Mouse (Mus musculus) embryonic facial prominence, embryonic 11.5 days (tissue): Measurements from ENCODE around the gene Oxgr1. TPM values are rescaled to one million over a fixed set of nuclear protein-coding genes. Genes with fewer than 3 reads are reported as not detected.

Experiments used
- ATAC-seq: fragments of 200-750 bp; cut with Nextera tagmentation; replicated peaks from 2 replicates; pipeline ENCODE4 v1.8.0; 2017; ENCODE audit warnings: low read depth; ENCODE audit not compliant: insufficient number of reproducible peaks, low FRiP score, low TSS enrichment
- DNase-seq: peaks from one replicate; pipeline ENCODE4 v3.0.0-alpha.2; 2015; ENCODE audit warnings: low spot score
- H3K27ac ChIP-seq: fragments of 300-500 bp; sonication (generic); replicated peaks from 2 replicates; pipeline ENCODE4 v1.5.1; 2014; ENCODE audit warnings: mild to moderate bottlenecking, low read depth, low read length, control low read depth
- H3K27me3 ChIP-seq: fragments of 300-500 bp; sonication (generic); 2 replicates; pipeline ENCODE4 v1.6.1; 2014; ENCODE audit warnings: mild to moderate bottlenecking, low read length, moderate library complexity, mixed read lengths; ENCODE audit not compliant: control insufficient read depth, insufficient read depth
- H3K36me3 ChIP-seq: fragments of 300-500 bp; sonication (generic); replicated peaks from 2 replicates; pipeline ENCODE4 v1.6.1; 2014; ENCODE audit warnings: low read depth, mild to moderate bottlenecking, low read length, moderate library complexity, mixed read lengths; ENCODE audit not compliant: control insufficient read depth, insufficient read depth
- H3K4me1 ChIP-seq: fragments of 300-500 bp; sonication (generic); 2 replicates; pipeline ENCODE4 v1.6.1; 2014; ENCODE audit warnings: low read length, mixed read lengths; ENCODE audit not compliant: control insufficient read depth, insufficient read depth
- H3K4me2 ChIP-seq: fragments of 300-500 bp; sonication (generic); 2 replicates; pipeline ENCODE4 v1.6.1; 2014; ENCODE audit warnings: low read depth, mild to moderate bottlenecking, control low read depth, low read length, moderate library complexity
- H3K4me3 ChIP-seq: fragments of 300-500 bp; sonication (generic); 2 replicates; pipeline ENCODE4 v1.5.1; 2014; ENCODE audit warnings: low read depth, low read length, control low read depth
- H3K9ac ChIP-seq: fragments of 300-500 bp; sonication (generic); replicated peaks from 2 replicates; pipeline ENCODE4 v1.6.1; 2014; ENCODE audit warnings: mild to moderate bottlenecking, control low read depth, low read length
- H3K9me3 ChIP-seq: fragments of 300-500 bp; sonication (generic); replicated peaks from 2 replicates; pipeline ENCODE4 v1.6.1; 2016; ENCODE audit warnings: mild to moderate bottlenecking, low read length, inconsistent platforms, mixed read lengths; ENCODE audit not compliant: control insufficient read depth
- WGBS: fragments of 180-500 bp; shearing (Covaris S2); extraction: QIAGEN DNeasy Blood & Tissue Kit; methylation state at CpG from one replicate; pipeline ENCODE4 v1.1.7; 2014; 5-methylcytosine and 5-hydroxymethylcytosine counted together
- polyA plus RNA-seq: library from polyadenylated mRNA; unstranded; fragments of >200 nt; fragmentation: Nextera tagmentation; extraction: Ambion mirVana; gene quantifications from 2 replicates; pipeline ENCODE4 v1.2.1, GENCODE M21; 2014

Oxgr1 gene
- polyA plus RNA-seq, 1 experiment from 2014 or later, result not detected

DNA sequence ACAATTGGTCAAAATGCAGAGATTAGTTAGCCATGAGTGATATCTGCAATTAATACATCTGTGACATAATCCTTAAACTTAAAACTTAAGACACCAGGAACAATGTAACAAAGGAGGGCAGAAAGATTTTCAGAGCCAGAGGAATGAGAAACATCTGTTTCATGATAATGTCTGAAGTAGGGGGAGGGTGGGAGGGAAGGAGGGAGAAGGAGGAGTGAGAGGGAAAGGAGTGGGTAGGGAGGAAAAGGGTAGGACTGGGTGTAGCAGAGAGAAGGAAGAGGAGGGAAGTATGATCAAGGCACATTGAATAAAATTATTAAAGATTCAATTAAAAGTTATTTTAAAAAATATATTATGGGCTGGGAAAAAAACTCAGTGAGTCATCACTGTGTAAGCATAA, 32.0 kb upstream of the Oxgr1 start:
- Histone ChIP-seq H3K27me3 (no peaks in the 10 kb centered on the region), H3K4me1 (no peaks in the 10 kb centered on the region), H3K27ac (no peak overlapping the region), H3K4me3 (no peak overlapping the region), H3K4me2 (no peak overlapping the region), H3K9me3 (no peaks in the 10 kb centered on the region), H3K9ac (no peak overlapping the region), H3K36me3 (no peaks in the 10 kb centered on the region)
- DNase-seq (peak; percentile 59), ATAC-seq (0 out of 2 replicates have a peak, but pooled peaks have one; percentile 61)

DNA sequence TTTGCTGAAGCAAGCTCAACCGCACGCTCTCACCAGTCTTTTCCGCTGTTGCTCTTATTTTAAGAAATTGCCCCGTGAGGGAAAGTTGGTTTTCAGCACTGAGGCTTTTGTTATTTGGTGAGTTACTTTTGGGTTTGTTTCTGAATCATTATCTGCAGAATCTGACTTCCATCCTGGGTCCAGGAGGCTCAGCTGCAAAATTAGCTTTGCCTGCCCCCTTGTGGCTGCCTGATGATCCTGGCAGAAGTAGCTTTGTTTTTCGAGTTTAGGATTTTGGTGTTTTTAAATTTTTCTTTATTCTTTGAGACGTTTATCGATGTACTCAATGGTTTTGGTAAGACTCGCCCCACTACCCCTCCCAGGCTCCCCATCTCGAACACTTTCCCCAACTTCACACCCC, 18.9 kb upstream of the Oxgr1 start:
- no peak overlapping the region for H3K9ac ChIP-seq
- H3K27ac ChIP-seq, result no peak overlapping the region
- H3K4me3 ChIP-seq, result no peak overlapping the region
- 63% methylated on average over 9 of the region's 9 CpGs for WGBS
- ATAC-seq, result no peak
- peak; percentile 72 for DNase-seq
- no peaks in the 10 kb centered on the region for H3K9me3 ChIP-seq
- no peak overlapping the region for H3K4me2 ChIP-seq
- no peaks in the 10 kb centered on the region for H3K36me3 ChIP-seq
- no peaks in the 10 kb centered on the region for H3K4me1 ChIP-seq
- no peaks in the 10 kb centered on the region for H3K27me3 ChIP-seq

DNA sequence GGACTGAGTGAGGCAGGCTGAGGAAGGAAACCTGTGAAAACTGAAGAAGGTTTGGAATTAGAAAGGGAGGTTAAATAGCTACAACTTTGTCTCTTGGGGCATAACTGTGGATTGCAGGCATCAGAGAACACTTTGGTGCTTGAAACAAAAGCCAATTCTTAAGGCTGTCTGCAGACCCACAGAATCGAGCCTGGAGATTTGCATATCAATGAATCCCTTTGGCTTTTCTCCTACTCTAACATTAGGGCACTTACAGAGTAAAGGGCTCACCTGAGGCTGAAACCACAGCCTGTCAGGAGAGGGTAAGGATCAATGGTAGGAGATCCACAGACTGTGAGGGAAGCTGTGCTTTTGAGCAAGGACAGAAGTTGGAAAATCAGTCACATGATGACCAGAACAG, 8.8 kb downstream of the Oxgr1 start:
- Histone ChIP-seq H3K36me3 (no peaks in the 10 kb centered on the region), H3K27ac (no peak overlapping the region), H3K4me1 (no peaks in the 10 kb centered on the region), H3K9ac (no peak overlapping the region), H3K4me3 (no peak overlapping the region), H3K4me2 (no peak overlapping the region), H3K9me3 (no peaks in the 10 kb centered on the region), H3K27me3 (no peaks in the 10 kb centered on the region)
- DNase-seq (no peak), ATAC-seq (no peak)
- 8% methylated on average over 1 of the region's 1 CpGs for WGBS

DNA sequence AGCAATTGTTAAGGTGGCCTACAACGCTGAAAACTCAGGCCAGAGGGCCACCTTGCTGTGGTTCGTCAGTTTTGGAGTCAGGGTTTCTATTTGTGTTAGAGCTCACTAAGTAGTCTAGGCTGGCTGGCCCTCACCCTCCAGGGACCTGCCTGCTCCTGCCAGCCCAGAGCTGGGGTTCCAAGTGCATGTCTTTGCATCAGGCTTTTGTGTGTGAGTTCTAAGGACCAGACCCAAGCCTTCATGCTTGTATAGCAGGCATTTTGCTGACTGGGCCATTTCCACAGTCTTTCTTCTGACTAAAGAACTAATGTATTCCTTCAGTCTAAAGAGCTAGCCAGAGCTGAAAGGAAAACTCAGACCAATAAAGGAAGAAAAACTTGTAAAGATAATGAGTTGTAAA, 22.3 kb downstream of the Oxgr1 start:
- WGBS, result 65% methylated on average over 2 of the region's 2 CpGs
- H3K4me2 ChIP-seq, result no peak overlapping the region

DNA sequence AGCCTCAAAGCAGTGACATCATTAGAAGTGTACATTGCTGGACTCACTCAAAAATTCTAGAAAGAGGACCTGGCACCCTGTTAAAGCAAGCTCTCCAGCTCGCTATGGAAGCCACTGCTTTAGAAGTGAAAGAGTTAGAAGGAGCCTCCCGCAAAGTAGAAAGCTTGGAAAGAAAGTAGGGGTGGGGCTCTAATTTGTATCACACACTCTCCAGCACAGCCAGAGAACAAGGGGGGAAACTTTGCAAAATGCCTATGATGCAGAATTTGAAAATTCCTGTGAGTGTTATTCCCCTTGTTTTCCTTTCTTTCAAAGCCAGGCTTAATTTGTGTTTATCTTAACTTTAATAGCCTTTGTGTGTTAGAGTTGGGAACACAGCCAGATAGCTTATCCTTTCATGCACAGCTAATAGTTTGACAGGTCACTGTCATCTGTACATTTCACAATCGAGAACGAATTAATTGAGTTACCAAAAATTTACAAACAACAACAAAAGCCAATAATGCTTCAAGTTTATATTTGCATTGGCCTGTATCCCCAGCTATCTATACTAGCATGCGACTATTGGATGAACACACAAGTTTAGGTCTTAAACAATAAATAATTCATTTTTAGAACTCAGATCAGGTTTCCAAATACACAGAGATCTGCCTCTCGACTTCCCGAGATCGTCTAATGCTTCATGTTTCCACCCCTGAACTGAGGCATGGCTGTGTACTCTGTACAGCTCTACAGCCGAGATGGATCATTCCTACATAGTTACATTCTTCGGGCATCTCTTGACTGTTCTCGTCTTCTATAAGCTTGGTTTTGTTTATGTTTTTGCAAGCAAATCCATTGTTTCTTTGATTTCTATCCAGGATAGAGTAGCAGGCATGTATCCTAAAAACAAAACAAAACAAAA, 32.0 kb downstream of the Oxgr1 start:
- H3K9ac ChIP-seq, result no peak overlapping the region
- H3K9me3 ChIP-seq, result no peaks in the 10 kb centered on the region
- no peak for ATAC-seq
- no peak overlapping the region for H3K4me2 ChIP-seq
- H3K27ac ChIP-seq, result no peak overlapping the region
- H3K4me1 ChIP-seq, result no peaks in the 10 kb centered on the region
- no peaks in the 10 kb centered on the region for H3K36me3 ChIP-seq
- 81% methylated on average over 11 of the region's 11 CpGs for WGBS
- no peaks in the 10 kb centered on the region for H3K27me3 ChIP-seq
- DNase-seq, result no peak
- H3K4me3 ChIP-seq, result no peak overlapping the region

More for the DNA sequence above, 22.3 kb downstream of the Oxgr1 start:
- DNase-seq (no peak), ATAC-seq (no peak)
- H3K4me3 ChIP-seq, result no peak overlapping the region
- H3K4me1 ChIP-seq, result no peaks in the 10 kb centered on the region
- H3K9me3 ChIP-seq, result no peaks in the 10 kb centered on the region
- H3K27ac ChIP-seq, result no peak overlapping the region
- H3K9ac ChIP-seq, result no peak overlapping the region
- no peaks in the 10 kb centered on the region for H3K27me3 ChIP-seq
- no peaks in the 10 kb centered on the region for H3K36me3 ChIP-seq

DNA sequence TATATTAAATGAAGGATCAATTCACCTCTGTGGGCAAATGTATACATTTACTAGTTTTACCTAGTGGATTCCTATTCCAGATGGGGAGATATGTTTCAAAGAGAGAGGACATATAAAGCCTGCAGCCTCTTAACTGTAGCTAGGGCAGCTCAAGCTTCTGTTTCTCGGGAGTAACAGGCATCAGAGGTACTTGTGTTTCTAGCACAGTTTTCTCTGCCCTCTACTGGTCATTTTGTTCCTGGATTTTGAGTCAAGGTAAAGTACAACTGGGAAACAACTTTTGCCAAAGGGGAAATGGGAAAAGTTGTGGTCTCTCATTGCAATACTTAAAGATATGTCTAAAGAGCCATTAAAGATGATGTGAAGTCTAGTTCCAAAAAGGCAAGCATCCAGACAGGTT, 37.1 kb downstream of the Oxgr1 start:
- WGBS, result 34% methylated on average over 1 of the region's 1 CpGs
- H3K9ac ChIP-seq, result no peak overlapping the region
- DNase-seq (peak; percentile 56), ATAC-seq (no peak)
- no peaks in the 10 kb centered on the region for H3K27me3 ChIP-seq
- no peaks in the 10 kb centered on the region for H3K9me3 ChIP-seq
- H3K27ac ChIP-seq, result no peak overlapping the region
- no peaks in the 10 kb centered on the region for H3K36me3 ChIP-seq
- no peak overlapping the region for H3K4me3 ChIP-seq
- no peak overlapping the region for H3K4me2 ChIP-seq
- H3K4me1 ChIP-seq, result no peaks in the 10 kb centered on the region

DNA sequence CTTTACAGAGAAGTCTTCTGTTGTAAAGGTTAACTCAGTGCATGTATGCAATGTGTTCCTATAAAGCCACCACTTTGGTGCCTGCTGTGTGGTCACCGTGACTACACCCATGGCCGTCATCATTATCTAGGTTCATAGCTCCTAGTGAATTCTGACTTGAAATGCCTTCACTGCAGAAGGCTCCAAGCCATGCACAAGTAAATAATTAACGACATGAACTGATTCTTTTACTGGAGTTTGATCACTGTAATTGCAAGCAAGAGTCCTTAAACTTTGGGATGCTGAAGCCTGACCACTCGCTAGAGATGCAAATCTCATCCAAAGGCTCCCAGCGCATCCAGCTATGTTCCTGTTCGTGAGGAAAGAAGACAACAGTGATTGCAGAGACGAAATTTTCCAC, 38.6 kb downstream of the Oxgr1 start:
- Histone ChIP-seq H3K9me3 (no peaks in the 10 kb centered on the region), H3K27ac (no peak overlapping the region), H3K27me3 (no peaks in the 10 kb centered on the region), H3K4me1 (no peaks in the 10 kb centered on the region), H3K36me3 (no peaks in the 10 kb centered on the region), H3K9ac (no peak overlapping the region), H3K4me2 (no peak overlapping the region), H3K4me3 (no peak overlapping the region)
- ATAC-seq (no peak), DNase-seq (no peak)
- whole genome bisulfite sequencing, result 85% methylated on average over 7 of the region's 7 CpGs

DNA sequence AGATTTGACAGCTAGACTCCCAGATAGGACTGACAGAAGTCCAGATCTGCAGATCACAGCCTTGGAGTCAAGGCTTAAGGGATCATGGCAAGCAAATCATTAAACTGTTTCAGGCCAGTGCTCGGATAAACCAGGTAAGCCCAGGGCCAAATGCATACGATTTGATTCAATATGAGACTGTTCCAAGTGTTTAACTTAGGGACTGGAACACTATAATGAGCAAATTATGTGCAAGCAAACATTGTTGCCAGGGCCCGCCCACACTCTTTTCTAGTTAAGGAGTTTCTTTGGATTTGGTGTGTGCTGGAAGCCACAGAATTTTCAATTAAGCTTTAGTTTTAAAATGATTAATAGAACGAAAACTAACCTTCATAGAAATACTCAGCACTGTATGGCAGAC, 39.6 kb downstream of the Oxgr1 start:
- Histone ChIP-seq H3K4me3 (no peak overlapping the region), H3K4me1 (no peaks in the 10 kb centered on the region), H3K9ac (no peak overlapping the region), H3K27me3 (no peaks in the 10 kb centered on the region), H3K4me2 (no peak overlapping the region), H3K36me3 (no peaks in the 10 kb centered on the region), H3K27ac (no peak overlapping the region), H3K9me3 (no peaks in the 10 kb centered on the region)
- no peak for ATAC-seq
- WGBS, result 80% methylated on average over 4 of the region's 4 CpGs
- DNase-seq, result no peak
